Mouse (Mus musculus): ENCODE measurements around the gene Hist1h4c. TPM values are rescaled to one million over a fixed set of nuclear protein-coding genes. Genes with fewer than 3 reads are reported as not detected.

Gene Hist1h4c
- polyA plus RNA-seq, 1 experiment from 2014 or later: 11.2 TPM

- no peaks in the 10 kb centered on the region; the same call in 1 of the 2 replicates for H3K4me1 ChIP-seq (ENCODE audit: insufficient read depth)
- TF ChIP-seq CTCF (IDR thresholded peaks at IDR 0.05; ENCODE audit: low read depth): no peak
- no peak overlapping the region for H3K4me3 ChIP-seq (ENCODE audit: low read depth, low read length)
- H3K4me2 ChIP-seq: no peak overlapping the region
- no peak overlapping the region for H3K9ac ChIP-seq
- DNase-seq (no peak), ATAC-seq (ENCODE audit: insufficient read depth) (no peak)
- H3K9me3 ChIP-seq (ENCODE audit: low read depth, low read length): no peaks in the 10 kb centered on the region
- no peaks in the 10 kb centered on the region for H3K36me3 ChIP-seq (ENCODE audit: insufficient read depth)
- H3K27me3 ChIP-seq (ENCODE audit: insufficient read depth, low read length): no peaks in the 10 kb centered on the region
- WGBS: 74% methylated on average over 4 of the region's 4 CpGs
- H3K27ac ChIP-seq (ENCODE audit: low read depth): no peak overlapping the region
These were observed 4.0 kb upstream of the Hist1h4c start for GRCm38 (mm10) chr13:23702220-23702619.

DNA sequence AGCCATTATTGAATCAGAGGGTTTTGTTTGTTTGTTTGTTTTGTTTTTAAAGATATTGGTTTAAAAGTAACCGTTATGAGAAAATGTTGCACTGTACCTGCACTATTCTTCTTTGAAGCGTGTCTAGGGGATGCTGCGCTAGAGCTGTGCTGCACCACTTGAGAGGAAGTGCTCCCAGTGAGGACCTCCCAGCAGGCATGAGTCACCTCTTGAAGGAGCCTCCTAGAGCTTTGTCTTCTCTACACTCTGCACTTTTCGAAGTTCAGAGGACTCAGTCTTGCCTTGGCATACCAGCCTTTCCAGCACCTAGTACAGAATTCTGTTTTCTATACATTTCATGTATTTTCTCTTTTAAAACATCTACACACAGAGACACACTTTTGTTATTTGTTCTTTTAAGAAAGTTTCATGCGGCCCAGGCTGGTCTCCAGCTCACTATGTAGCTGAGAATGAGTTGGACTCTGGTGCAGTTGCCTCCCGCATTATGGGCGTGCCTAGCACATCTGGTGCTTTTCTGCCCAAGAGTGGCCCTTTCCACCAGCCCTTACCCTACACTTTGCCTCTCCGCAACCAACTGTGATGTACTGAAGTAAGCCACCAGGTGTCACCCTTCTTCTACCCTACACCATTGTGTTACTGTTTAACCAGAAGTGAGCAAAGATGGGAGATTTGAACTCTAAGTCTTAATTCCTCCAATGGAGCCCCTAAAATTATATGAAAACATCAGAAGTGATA, 2.7 kb upstream of the Hist1h4c start:
- 16% methylated on average over 8 of the region's 8 CpGs for WGBS
- Histone ChIP-seq H3K4me2 (no peak overlapping the region), H3K9ac (no peak overlapping the region), H3K27ac (ENCODE audit: low read depth) (no peak overlapping the region), H3K4me3 (ENCODE audit: low read depth, low read length) (no peak overlapping the region), H3K36me3 (ENCODE audit: insufficient read depth) (no peaks in the 10 kb centered on the region), H3K4me1 (ENCODE audit: insufficient read depth) (no peaks in the 10 kb centered on the region; the same call in 1 of the 2 replicates), H3K27me3 (ENCODE audit: insufficient read depth, low read length) (no peaks in the 10 kb centered on the region), H3K9me3 (ENCODE audit: low read depth, low read length) (no peaks in the 10 kb centered on the region)
- peak; percentile 91 for DNase-seq
- peak; percentile 87 for TF ChIP-seq CTCF (IDR thresholded peaks at IDR 0.05; ENCODE audit: low read depth)
- peak; percentile 64 for ATAC-seq (ENCODE audit: insufficient read depth)

GRCm38 (mm10) chr13:23699767-23700166, 1.5 kb upstream of the Hist1h4c start:
- Histone ChIP-seq H3K36me3 (ENCODE audit: insufficient read depth) (no peaks in the 10 kb centered on the region), H3K4me3 (ENCODE audit: low read depth, low read length) (no peak overlapping the region), H3K4me2 (no peak overlapping the region), H3K4me1 (ENCODE audit: insufficient read depth) (peaks cover 4% of the 10 kb centered on the region; the same call in 1 of the 2 replicates), H3K9me3 (ENCODE audit: low read depth, low read length) (no peaks in the 10 kb centered on the region), H3K27me3 (ENCODE audit: insufficient read depth, low read length) (no peaks in the 10 kb centered on the region), H3K27ac (ENCODE audit: low read depth) (no peak overlapping the region), H3K9ac (no peak overlapping the region)
- WGBS: 59% methylated on average over 3 of the region's 3 CpGs
- DNase-seq: no peak
- no peak for ATAC-seq (ENCODE audit: insufficient read depth)
- no peak; the same call in 1 of the 2 replicates for TF ChIP-seq CTCF (IDR thresholded peaks at IDR 0.05; ENCODE audit: low read depth)

DNA sequence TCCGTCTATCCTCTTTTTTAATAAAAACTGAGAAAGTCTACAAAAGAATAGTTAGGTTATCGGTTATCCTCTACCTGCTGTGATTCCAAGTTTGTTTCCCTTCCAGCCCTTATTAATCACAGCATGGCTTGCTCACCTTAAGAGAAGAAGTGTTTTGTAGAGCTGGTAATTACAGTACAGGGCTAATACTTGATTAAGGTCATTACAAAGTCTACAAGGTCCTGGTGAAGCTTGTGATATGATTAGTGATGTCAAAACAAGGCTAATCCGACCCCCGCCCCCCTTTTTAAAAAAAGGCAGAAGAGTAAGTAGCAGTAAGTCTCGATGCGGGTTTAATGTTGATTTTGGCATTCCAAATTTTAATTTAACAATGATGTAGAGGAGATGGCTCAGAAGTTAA, 742 bp upstream of the Hist1h4c start:
- no peak for ATAC-seq (ENCODE audit: insufficient read depth)
- 53% methylated on average over 6 of the region's 6 CpGs for WGBS
- TF ChIP-seq CTCF (IDR thresholded peaks at IDR 0.05; ENCODE audit: low read depth): no peak
- H3K27ac ChIP-seq (ENCODE audit: low read depth): peak overlapping the region; percentile 97
- peak overlapping the region; percentile 49 for H3K4me2 ChIP-seq
- no peak overlapping the region for H3K4me3 ChIP-seq (ENCODE audit: low read depth, low read length)
- no peaks in the 10 kb centered on the region for H3K9me3 ChIP-seq (ENCODE audit: low read depth, low read length)
- no peak for DNase-seq
- H3K4me1 ChIP-seq (ENCODE audit: insufficient read depth): peaks cover 4% of the 10 kb centered on the region; the same call in 1 of the 2 replicates
- no peaks in the 10 kb centered on the region for H3K36me3 ChIP-seq (ENCODE audit: insufficient read depth)
- no peak overlapping the region for H3K9ac ChIP-seq
- H3K27me3 ChIP-seq (ENCODE audit: insufficient read depth, low read length): no peaks in the 10 kb centered on the region

- Histone ChIP-seq H3K4me1 (ENCODE audit: insufficient read depth) (peaks cover 4% of the 10 kb centered on the region; the same call in 1 of the 2 replicates), H3K4me2 (peak overlapping the region; percentile 74), H3K36me3 (ENCODE audit: insufficient read depth) (no peaks in the 10 kb centered on the region), H3K4me3 (ENCODE audit: low read depth, low read length) (peak overlapping the region; percentile 48), H3K9me3 (ENCODE audit: low read depth, low read length) (no peaks in the 10 kb centered on the region), H3K9ac (peak overlapping the region; percentile 69), H3K27ac (ENCODE audit: low read depth) (peak overlapping the region; percentile 97), H3K27me3 (ENCODE audit: insufficient read depth, low read length) (no peaks in the 10 kb centered on the region)
- peak; percentile 77 for TF ChIP-seq CTCF (IDR thresholded peaks at IDR 0.05; ENCODE audit: low read depth)
- ATAC-seq (ENCODE audit: insufficient read depth) (peak; percentile 77), DNase-seq (peak; percentile 93)
- under 1% methylated on average over 22 of the region's 32 CpGs for WGBS
These were observed 559 bp downstream of the Hist1h4c start for GRCm38 (mm10) chr13:23697491-23698299.

DNA sequence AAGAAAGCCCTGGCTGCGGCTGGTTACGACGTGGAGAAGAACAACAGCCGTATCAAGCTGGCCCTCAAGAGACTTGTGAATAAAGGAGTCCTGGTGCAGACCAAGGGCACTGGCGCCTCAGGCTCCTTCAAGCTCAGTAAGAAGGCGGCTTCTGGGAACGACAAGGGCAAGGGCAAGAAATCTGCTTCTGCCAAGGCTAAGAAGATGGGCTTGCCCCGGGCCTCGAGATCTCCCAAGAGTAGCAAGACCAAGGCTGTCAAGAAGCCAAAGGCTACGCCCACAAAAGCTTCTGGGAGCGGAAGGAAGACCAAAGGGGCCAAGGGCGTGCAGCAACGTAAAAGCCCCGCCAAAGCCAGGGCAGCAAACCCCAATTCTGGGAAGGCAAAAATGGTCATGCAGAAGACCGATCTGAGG, 2.2 kb downstream of the Hist1h4c start:
- DNase-seq (no peak), ATAC-seq (ENCODE audit: insufficient read depth) (no peak)
- peak overlapping the region; percentile 28 for H3K4me2 ChIP-seq
- 0 out of 2 replicates have a peak, but pooled peaks cover under 1% of the 10 kb centered on the region for H3K36me3 ChIP-seq (ENCODE audit: insufficient read depth)
- peak overlapping the region; percentile 73 for H3K27ac ChIP-seq (ENCODE audit: low read depth)
- no peak overlapping the region for H3K9ac ChIP-seq
- TF ChIP-seq CTCF (IDR thresholded peaks at IDR 0.05; ENCODE audit: low read depth): no peak
- no peak overlapping the region for H3K4me3 ChIP-seq (ENCODE audit: low read depth, low read length)
- H3K9me3 ChIP-seq (ENCODE audit: low read depth, low read length): no peaks in the 10 kb centered on the region
- H3K4me1 ChIP-seq (ENCODE audit: insufficient read depth): peaks cover 4% of the 10 kb centered on the region; the same call in 1 of the 2 replicates
- 53% methylated on average over 15 of the region's 15 CpGs for WGBS
- no peaks in the 10 kb centered on the region for H3K27me3 ChIP-seq (ENCODE audit: insufficient read depth, low read length)

DNA sequence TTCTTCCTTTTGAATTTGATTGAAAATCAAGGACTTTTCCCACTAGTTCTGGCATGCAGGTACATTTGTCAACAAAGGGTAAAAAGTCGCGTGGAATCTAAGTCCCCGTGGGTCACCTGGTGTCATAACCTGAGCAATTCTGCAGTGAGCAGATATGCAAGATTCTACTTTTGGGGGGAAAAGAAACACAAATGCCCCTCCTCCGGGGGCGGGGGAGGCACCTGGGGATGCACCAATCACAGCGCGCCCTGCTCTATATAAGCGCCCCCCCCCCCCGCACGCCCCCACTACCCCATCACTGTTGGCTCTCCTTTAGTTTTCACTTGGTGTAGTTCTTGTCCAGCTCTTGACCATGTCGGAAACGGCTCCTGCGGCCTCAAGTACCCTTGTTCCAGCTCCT, 2.7 kb downstream of the Hist1h4c start, which contains the start of gene Hist1h1t:
Hist1h1t (plus strand) TSS at position 301 of the 400 bp plus-strand sequence.
- H3K4me3 ChIP-seq (ENCODE audit: low read depth, low read length): no peak within 1 kb of the TSS
- ATAC-seq (ENCODE audit: insufficient read depth) (no peak), DNase-seq (no peak)
- TF ChIP-seq CTCF (IDR thresholded peaks at IDR 0.05; ENCODE audit: low read depth): no peak
- H3K36me3 ChIP-seq (ENCODE audit: insufficient read depth): 0 out of 2 replicates have a peak, but pooled peaks cover 4% of the 10 kb centered on the region
- H3K27me3 ChIP-seq (ENCODE audit: insufficient read depth, low read length): no peaks in the 10 kb centered on the region
- peaks cover 4% of the 10 kb centered on the region; the same call in 1 of the 2 replicates for H3K4me1 ChIP-seq (ENCODE audit: insufficient read depth)
- H3K4me2 ChIP-seq: peak within 1 kb of the TSS; percentile 28
- no peak within 1 kb of the TSS for H3K9ac ChIP-seq
- peak within 1 kb of the TSS; percentile 73 for H3K27ac ChIP-seq (ENCODE audit: low read depth)
- H3K9me3 ChIP-seq (ENCODE audit: low read depth, low read length): no peaks in the 10 kb centered on the region
- WGBS: 47% methylated on average over 13 of the region's 13 CpGs

All from lung, embryonic 14.5 days (tissue).